Comparison of ENCODE assay signal across 9 mouse cellular contexts in the genomic region with DNA sequence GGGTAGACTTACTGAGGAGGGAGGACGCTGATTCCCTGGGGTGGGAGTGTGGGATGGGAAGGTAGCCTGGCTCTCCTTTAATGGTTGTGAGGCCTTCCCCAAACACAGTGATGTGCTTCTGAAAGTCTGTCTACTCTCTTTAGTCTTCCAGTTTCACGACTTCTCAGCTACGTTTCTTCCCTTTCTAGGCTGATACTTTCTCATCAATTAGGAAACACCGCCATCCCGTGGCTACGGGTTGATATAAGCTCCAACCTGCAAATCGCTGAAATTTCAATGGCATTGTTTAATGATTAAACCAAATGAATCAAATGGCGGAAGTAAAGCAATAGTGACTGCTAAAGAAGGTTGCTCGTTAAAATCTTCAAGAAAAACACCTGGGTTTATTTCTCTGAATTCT. TPM values are rescaled to one million over a fixed set of nuclear protein-coding genes. Genes with fewer than 3 reads are reported as not detected.
A peak's percentile ranks its signal among the peaks of the same experiment; 100 is the strongest.
DNase-seq lines count a peak whose midpoint lies in the region; ATAC-seq and TF ChIP-seq lines count a peak whose summit lies in the region.
"Had no signal": no experiment of that assay in that cellular context is flagged by ENCODE, and none has a peak within 500 bp of the region (broad histone marks: within the 10 kb centered on the region; RNA-seq: fewer than 3 reads in every experiment).

No protein-coding gene starts in this region.

- TF ChIP-seq POLR2A in small intestine, adult 2 months (IDR thresholded peaks at IDR 0.05; ENCODE audit: low read depth, low read length), result no peak

- peak; percentile 35; the same call in 1 of the 2 replicates for ATAC-seq in forebrain, embryonic 16.5 days
- no peak for ATAC-seq in liver, embryonic 14.5 days (ENCODE audit: insufficient read depth)

- WGBS in forebrain, embryonic 16.5 days, result 10% methylated on average over 9 of the region's 9 CpGs
- WGBS in forebrain, embryonic 10.5 days, result 15% methylated on average over 9 of the region's 9 CpGs
- 13% methylated on average over 9 of the region's 9 CpGs for WGBS in liver, embryonic 14.5 days (ENCODE audit: insufficient replicate concordance)
- 6% methylated on average over 9 of the region's 9 CpGs for WGBS in small intestine, adult 2 months

- no peak overlapping the region for H3K27ac ChIP-seq in forebrain, embryonic 16.5 days (ENCODE audit: low read length)
- no peak overlapping the region for H3K27ac ChIP-seq in forebrain, embryonic 10.5 days
- H3K27ac ChIP-seq in liver, embryonic 14.5 days, result no peak overlapping the region
- peak overlapping the region; percentile 15; the same call in 1 of the 2 replicates for H3K27ac ChIP-seq in small intestine, adult 2 months (ENCODE audit: insufficient read depth, low read depth, low read length)
- H3K27ac ChIP-seq: heart, embryonic 15.5 days had no signal

- no peaks in the 10 kb centered on the region for H3K9me3 ChIP-seq in forebrain, embryonic 16.5 days (ENCODE audit: control insufficient read depth, low read length)
- H3K9me3 ChIP-seq in forebrain, embryonic 10.5 days, result no peaks in the 10 kb centered on the region
- no peaks in the 10 kb centered on the region for H3K9me3 ChIP-seq in liver, embryonic 14.5 days (ENCODE audit: control insufficient read depth, low read length)
- H3K9me3 ChIP-seq: heart, embryonic 15.5 days had no signal

- H3K4me2 ChIP-seq in forebrain, embryonic 16.5 days (ENCODE audit: low read length), result no peak overlapping the region
- no peak overlapping the region for H3K4me2 ChIP-seq in liver, embryonic 14.5 days (ENCODE audit: low read depth)

- peaks cover 16% of the 10 kb centered on the region for H3K4me1 ChIP-seq in forebrain, embryonic 16.5 days (replicated peaks; ENCODE audit: control insufficient read depth, insufficient read depth, low read length)
- peaks cover 29% of the 10 kb centered on the region for H3K4me1 ChIP-seq in forebrain, embryonic 10.5 days
- no peaks in the 10 kb centered on the region for H3K4me1 ChIP-seq in liver, embryonic 14.5 days (replicated peaks; ENCODE audit: control insufficient read depth in 2 of 2, insufficient read depth in 2 of 2, low read length in 1 of 2)
- peaks cover 14% of the 10 kb centered on the region for H3K4me1 ChIP-seq in small intestine, adult 2 months (ENCODE audit: control insufficient read depth, insufficient read depth, insufficient read length, low read length)

- TF ChIP-seq CTCF in liver, embryonic 14.5 days (IDR thresholded peaks at IDR 0.05; ENCODE audit: low read depth), result peak; percentile 51; the same call in 1 of the 2 replicates
- TF ChIP-seq CTCF in small intestine, adult 2 months (IDR thresholded peaks at IDR 0.05; ENCODE audit: extremely low read depth, insufficient read length, insufficient replicate concordance, low read depth, low read length), result no peak

- peaks cover 4% of the 10 kb centered on the region; the same call in 1 of the 2 replicates for H3K36me3 ChIP-seq in forebrain, embryonic 16.5 days (ENCODE audit: control insufficient read depth, insufficient read depth)
- peaks cover 15% of the 10 kb centered on the region for H3K36me3 ChIP-seq in forebrain, embryonic 10.5 days (replicated peaks)
- H3K36me3 ChIP-seq in liver, embryonic 14.5 days (replicated peaks; ENCODE audit: control insufficient read depth, insufficient read depth, low read depth), result no peaks in the 10 kb centered on the region
- H3K36me3 ChIP-seq in small intestine, adult 2 months (ENCODE audit: control insufficient read depth, insufficient read depth, low read length), result no peaks in the 10 kb centered on the region
- H3K36me3 ChIP-seq: heart, embryonic 15.5 days had no signal

- no peak overlapping the region for H3K9ac ChIP-seq in forebrain, embryonic 16.5 days (replicated peaks; ENCODE audit: low read depth, low read length)
- H3K9ac ChIP-seq in liver, embryonic 14.5 days (replicated peaks), result no peak overlapping the region
- H3K9ac ChIP-seq: heart, embryonic 15.5 days had no signal

- H3K4me3 ChIP-seq in forebrain, embryonic 16.5 days (replicated peaks; ENCODE audit: low read length), result no peak overlapping the region
- no peak overlapping the region for H3K4me3 ChIP-seq in forebrain, embryonic 10.5 days
- H3K4me3 ChIP-seq in liver, embryonic 14.5 days (ENCODE audit: insufficient read depth in 1 of 2, low read depth in 2 of 2, low read length in 2 of 2), result no peak overlapping the region
- H3K4me3 ChIP-seq in small intestine, adult 2 months (ENCODE audit: low read depth, low read length), result no peak overlapping the region

- no peak for TF ChIP-seq EP300 in liver, embryonic 14.5 days (IDR thresholded peaks at IDR 0.05; ENCODE audit: low read depth)

- DNase-seq in forebrain, embryonic 10.5 days (ENCODE audit: extremely low spot score, low spot score), result no peak
- peak; percentile 82 for DNase-seq in urinary bladder, postnatal 14 days (ENCODE audit: low spot score)
- no peak for DNase-seq in urinary bladder, postnatal 10 days (ENCODE audit: low spot score)
- DNase-seq in embryo, embryonic 11 days, result peak; percentile 81
- peak; percentile 82 for DNase-seq in kidney, adult 18-20 months
- DNase-seq in liver, embryonic 14.5 days (ENCODE audit: low read depth in 3 of 3, low spot score in 3 of 3), result peak in 1 of 3 experiments; percentile 49

- H3K27me3 ChIP-seq in forebrain, embryonic 16.5 days (replicated peaks; ENCODE audit: control insufficient read depth, insufficient read depth, low read length), result peaks cover 44% of the 10 kb centered on the region
- H3K27me3 ChIP-seq in forebrain, embryonic 10.5 days (ENCODE audit: poor library complexity, severe bottlenecking), result peaks cover 63% of the 10 kb centered on the region
- H3K27me3 ChIP-seq in liver, embryonic 14.5 days (ENCODE audit: control insufficient read depth, insufficient read depth, low read length), result peaks cover 44% of the 10 kb centered on the region
- no peaks in the 10 kb centered on the region for H3K27me3 ChIP-seq in small intestine, adult 2 months (ENCODE audit: control insufficient read depth, insufficient read depth, low read length)

RNA-seq across cellular contexts. Expression of a gene that starts 0.3 kb away (rescaled TPM):
- polyA plus RNA-seq in forebrain, embryonic 16.5 days (2015; fragmentation: Nextera tagmentation; extraction: Ambion mirVana), result 3.1 and 4.8 TPM in 2 replicates
- polyA plus RNA-seq in forebrain, embryonic 10.5 days (2016; fragmentation: Nextera tagmentation; extraction: Ambion mirVana), result 0.79 and 1.2 TPM in 2 replicates
- 0.52 and 0.79 TPM in 2 replicates for polyA plus RNA-seq in liver, embryonic 14.5 days (2012; rRNA removed)
- polyA plus RNA-seq in liver, embryonic 14.5 days (2014; fragmentation: Nextera tagmentation; extraction: Ambion mirVana), result 0.47 TPM in 2 replicates
- polyA plus RNA-seq in small intestine, adult 2 months (2012; rRNA removed), result 6.6 and 12.7 TPM in 2 replicates

RNA-seq across cellular contexts. Expression of a gene that starts 8.0 kb away (rescaled TPM):
- 13.2 and 14.8 TPM in 2 replicates for polyA plus RNA-seq in forebrain, embryonic 16.5 days (2015; fragmentation: Nextera tagmentation; extraction: Ambion mirVana)
- 14.6 and 16.1 TPM in 2 replicates for polyA plus RNA-seq in forebrain, embryonic 10.5 days (2016; fragmentation: Nextera tagmentation; extraction: Ambion mirVana)
- polyA plus RNA-seq in liver, embryonic 14.5 days (2012; rRNA removed), result 2.9 and 3.2 TPM in 2 replicates
- polyA plus RNA-seq in liver, embryonic 14.5 days (2014; fragmentation: Nextera tagmentation; extraction: Ambion mirVana), result 3.8 and 4.4 TPM in 2 replicates
- 3.2 and 4.7 TPM in 2 replicates for polyA plus RNA-seq in small intestine, adult 2 months (2012; rRNA removed)

RNA-seq across cellular contexts. Expression of a gene that starts 16.7 kb away (rescaled TPM):
- 6.9 and 8.1 TPM in 2 replicates for polyA plus RNA-seq in forebrain, embryonic 16.5 days (2015; fragmentation: Nextera tagmentation; extraction: Ambion mirVana)
- polyA plus RNA-seq in forebrain, embryonic 10.5 days (2016; fragmentation: Nextera tagmentation; extraction: Ambion mirVana), result 4.5 and 4.7 TPM in 2 replicates
- polyA plus RNA-seq in liver, embryonic 14.5 days (2012; rRNA removed), result 1.0 TPM in 2 replicates
- 1.0 and 2.5 TPM in 2 replicates for polyA plus RNA-seq in liver, embryonic 14.5 days (2014; fragmentation: Nextera tagmentation; extraction: Ambion mirVana)
- polyA plus RNA-seq in small intestine, adult 2 months (2012; rRNA removed), result 0.98 and 2.2 TPM in 2 replicates

RNA-seq across cellular contexts. Expression of a gene that starts 24.8 kb away (rescaled TPM):
- polyA plus RNA-seq in forebrain, embryonic 16.5 days (2015; fragmentation: Nextera tagmentation; extraction: Ambion mirVana), result 174 and 180 TPM in 2 replicates
- 227 TPM in 2 replicates for polyA plus RNA-seq in forebrain, embryonic 10.5 days (2016; fragmentation: Nextera tagmentation; extraction: Ambion mirVana)
- polyA plus RNA-seq in liver, embryonic 14.5 days (2012; rRNA removed), result 53.3 and 56.1 TPM in 2 replicates
- 78.4 and 79.8 TPM in 2 replicates for polyA plus RNA-seq in liver, embryonic 14.5 days (2014; fragmentation: Nextera tagmentation; extraction: Ambion mirVana)
- polyA plus RNA-seq in small intestine, adult 2 months (2012; rRNA removed), result 25.2 and 45.3 TPM in 2 replicates

RNA-seq across cellular contexts. Expression of a gene that starts 26.7 kb away (rescaled TPM):
- 13.2 and 14.6 TPM in 2 replicates for polyA plus RNA-seq in forebrain, embryonic 16.5 days (2015; fragmentation: Nextera tagmentation; extraction: Ambion mirVana)
- polyA plus RNA-seq in forebrain, embryonic 10.5 days (2016; fragmentation: Nextera tagmentation; extraction: Ambion mirVana), result 7.9 and 10.1 TPM in 2 replicates
- polyA plus RNA-seq in liver, embryonic 14.5 days (2012; rRNA removed), result 4.5 and 4.8 TPM in 2 replicates
- 4.2 and 4.4 TPM in 2 replicates for polyA plus RNA-seq in liver, embryonic 14.5 days (2014; fragmentation: Nextera tagmentation; extraction: Ambion mirVana)
- 2.6 and 4.4 TPM in 2 replicates for polyA plus RNA-seq in small intestine, adult 2 months (2012; rRNA removed)

Comparison
In these comparisons a context has a peak if more than half of its experiments do, and no peak if none do; other contexts are left out.
1. DNase-seq: peak in urinary bladder, postnatal 14 days (single experiment), embryo, embryonic 11 days (single experiment) and kidney, adult 18-20 months (single experiment); none in forebrain, embryonic 10.5 days (single experiment) and urinary bladder, postnatal 10 days (single experiment).